Mouse (Mus musculus) MEL (cell line): ENCODE data around the gene Ramp3. TPM values are rescaled to one million over a fixed set of nuclear protein-coding genes. Genes with fewer than 3 reads are reported as not detected.

Source experiments
- DNase-seq: peaks from one replicate; pipeline ENCODE4 v3.0.0; 2011; ENCODE audit warnings: low read depth, low spot score
- H3K27ac ChIP-seq: 2 replicates; pipeline ENCODE4 v1.5.1; 2012; ENCODE audit warnings: low read depth, mild to moderate bottlenecking, control low read depth, low read length, moderate library complexity; ENCODE audit not compliant: control insufficient read depth
- H3K27me3 ChIP-seq, 2 experiments: fragments of 150-350 bp in 1 of 2; sonication (generic) in 1 of 2; 2 replicates each; pipeline ENCODE4 v1.6.1; 2012; ENCODE audit warnings: low read length in 2 of 2, mild to moderate bottlenecking in 2 of 2, improper control_type of control experiment in 1 of 2, moderate library complexity in 1 of 2; ENCODE audit not compliant: insufficient read depth in 2 of 2, control insufficient read depth in 1 of 2
- H3K36me3 ChIP-seq, 2 experiments: 2 replicates each; pipeline ENCODE4 v1.6.1; 2012 to 2014; ENCODE audit warnings: low read length in 2 of 2, improper control_type of control experiment in 1 of 2, inconsistent platforms in 1 of 2, mild to moderate bottlenecking in 1 of 2; ENCODE audit not compliant: insufficient read depth in 2 of 2, control insufficient read depth in 1 of 2
- H3K4me1 ChIP-seq, 2 experiments: fragments of 150-350 bp in 1 of 2; sonication (generic) in 1 of 2; 2 replicates each; pipeline ENCODE4 v1.6.1; 2012; ENCODE audit warnings: low read length in 2 of 2, improper control_type of control experiment in 1 of 2, mild to moderate bottlenecking in 1 of 2; ENCODE audit not compliant: insufficient read depth in 2 of 2, control insufficient read depth in 1 of 2
- H3K4me3 ChIP-seq, 2 experiments: fragments of 150-350 bp in 1 of 2; sonication (generic) in 1 of 2; 2 replicates each; pipeline ENCODE4 v1.5.1; 2012; ENCODE audit warnings: low read depth in 2 of 2, low read length in 2 of 2, mild to moderate bottlenecking in 2 of 2, moderate library complexity in 2 of 2, control low read depth in 1 of 2, improper control_type of control experiment in 1 of 2; ENCODE audit not compliant: control insufficient read depth in 1 of 2, insufficient read depth in 1 of 2
- H3K79me2 ChIP-seq: 2 replicates; pipeline ENCODE4 v1.6.1; 2012; ENCODE audit warnings: mild to moderate bottlenecking, low read length, moderate library complexity; ENCODE audit not compliant: control insufficient read depth, poor library complexity, insufficient read depth
- H3K9ac ChIP-seq: 2 replicates; pipeline ENCODE4 v1.6.1; 2012; ENCODE audit warnings: low read depth, mild to moderate bottlenecking, control low read depth, low read length, moderate library complexity; ENCODE audit not compliant: control insufficient read depth, poor library complexity, severe bottlenecking
- H3K9me3 ChIP-seq: fragments of 150-350 bp; sonication (generic); replicated peaks from 2 replicates; pipeline ENCODE4 v1.6.1; 2012; ENCODE audit warnings: mild to moderate bottlenecking, low read length, improper control_type of control experiment, moderate library complexity; ENCODE audit not compliant: insufficient read depth
- CTCF ChIP-seq, 3 experiments: IDR thresholded peaks in 2 of 3; conservative IDR thresholded peaks in 1 of 3; 2 replicates each; pipeline ENCODE4 v1.5.1; 2011 to 2012; ENCODE audit warnings: low read length in 3 of 3, low read depth in 2 of 3, mild to moderate bottlenecking in 2 of 3, improper control_type of control experiment in 1 of 3, inconsistent platforms in 1 of 3, mixed read lengths in 1 of 3, moderate library complexity in 1 of 3; ENCODE audit not compliant: control insufficient read depth in 1 of 3, insufficient read depth in 1 of 3, poor library complexity in 1 of 3, severe bottlenecking in 1 of 3
- E2F4 ChIP-seq: IDR thresholded peaks from 2 replicates; pipeline ENCODE4 v1.6.1; 2011; ENCODE audit warnings: low read depth, low read length, improper control_type of control experiment, borderline replicate concordance
- ELF1 ChIP-seq: IDR thresholded peaks from 2 replicates; pipeline ENCODE4 v1.6.1; 2014; ENCODE audit warnings: low read depth, mild to moderate bottlenecking, inconsistent platforms, low read length, improper control_type of control experiment, moderate library complexity
- HCFC1 ChIP-seq: IDR thresholded peaks from 2 replicates; pipeline ENCODE4 v1.6.1; 2012; ENCODE audit warnings: low read depth, mild to moderate bottlenecking, inconsistent platforms, low read length, improper control_type of control experiment, moderate library complexity
- MYC ChIP-seq: IDR thresholded peaks from 2 replicates; pipeline ENCODE4 v1.6.1; 2011; ENCODE audit warnings: low read depth, mild to moderate bottlenecking, low read length, improper control_type of control experiment, moderate library complexity
- NELFE ChIP-seq: IDR thresholded peaks from 2 replicates; pipeline ENCODE4 v1.6.1; 2011; ENCODE audit warnings: low read depth, low read length, improper control_type of control experiment
- POLR2A ChIP-seq, 2 experiments: IDR thresholded peaks; 2 replicates each; pipeline ENCODE4 v1.6.1; 2011 to 2012; ENCODE audit warnings: low read length in 2 of 2, mild to moderate bottlenecking in 2 of 2, control low read depth in 1 of 2, improper control_type of control experiment in 1 of 2, low read depth in 1 of 2, moderate library complexity in 1 of 2; ENCODE audit not compliant: control insufficient read depth in 1 of 2, insufficient read depth in 1 of 2, poor library complexity in 1 of 2
- POLR2AphosphoS2 ChIP-seq: IDR thresholded peaks from 2 replicates; pipeline ENCODE4 v1.6.1; 2011; ENCODE audit warnings: low read length, improper control_type of control experiment
- POLR2AphosphoS5 ChIP-seq: IDR thresholded peaks from 2 replicates; pipeline ENCODE4 v1.6.1; 2012; ENCODE audit warnings: low read depth, borderline replicate concordance, mild to moderate bottlenecking, inconsistent platforms, low read length, moderate library complexity, mixed read lengths
- RCOR1 ChIP-seq: IDR thresholded peaks from 2 replicates; pipeline ENCODE4 v1.6.1; 2012; ENCODE audit warnings: low read depth, mild to moderate bottlenecking, inconsistent platforms, low read length, improper control_type of control experiment
- SIN3A ChIP-seq: IDR thresholded peaks from 2 replicates; pipeline ENCODE4 v1.6.1; 2012; ENCODE audit warnings: low read length, improper control_type of control experiment, inconsistent platforms
- SMC3 ChIP-seq: IDR thresholded peaks from 2 replicates; pipeline ENCODE4 v1.6.1; 2011; ENCODE audit warnings: low read depth, low read length, improper control_type of control experiment
- USF1 ChIP-seq: IDR thresholded peaks from 2 replicates; pipeline ENCODE4 v1.6.1; 2014; ENCODE audit warnings: low read depth, mild to moderate bottlenecking, inconsistent platforms, low read length, improper control_type of control experiment, moderate library complexity
- USF2 ChIP-seq, 2 experiments: IDR thresholded peaks; 2 replicates each; pipeline ENCODE4 v1.6.1; 2011 to 2012; ENCODE audit warnings: improper control_type of control experiment in 2 of 2, low read length in 2 of 2, borderline replicate concordance in 1 of 2, inconsistent platforms in 1 of 2, low read depth in 1 of 2, mild to moderate bottlenecking in 1 of 2; ENCODE audit not compliant: insufficient read depth in 1 of 2
- ZC3H11A ChIP-seq: IDR thresholded peaks from 2 replicates; pipeline ENCODE4 v1.6.1; 2012; ENCODE audit warnings: low read depth, mild to moderate bottlenecking, inconsistent platforms, low read length, improper control_type of control experiment
- polyA plus RNA-seq, 2 experiments: library from polyadenylated mRNA; stranded (reverse) in 1 of 2; unstranded in 1 of 2; fragments of >175 nt in 1 of 2; fragments of >200 nt in 1 of 2; gene quantifications; 2 replicates each; pipeline versions ENCODE4 v1.2.1 to v1.2.4; 2012; ENCODE audit warnings: low replicate concordance in 2 of 2, low read depth in 1 of 2; ENCODE audit not compliant: insufficient read length in 2 of 2, insufficient read depth in 1 of 2, missing spikeins in 1 of 2
- total RNA-seq: library from RNA; depleted of rRNA; stranded (reverse); fragments of 300-350 nt; gene quantifications from 2 replicates; pipeline ENCODE4 v1.2.3, GENCODE M21; 2012

The Ramp3 gene
- total and polyA plus RNA-seq, 3 experiments, result not detected

DNA sequence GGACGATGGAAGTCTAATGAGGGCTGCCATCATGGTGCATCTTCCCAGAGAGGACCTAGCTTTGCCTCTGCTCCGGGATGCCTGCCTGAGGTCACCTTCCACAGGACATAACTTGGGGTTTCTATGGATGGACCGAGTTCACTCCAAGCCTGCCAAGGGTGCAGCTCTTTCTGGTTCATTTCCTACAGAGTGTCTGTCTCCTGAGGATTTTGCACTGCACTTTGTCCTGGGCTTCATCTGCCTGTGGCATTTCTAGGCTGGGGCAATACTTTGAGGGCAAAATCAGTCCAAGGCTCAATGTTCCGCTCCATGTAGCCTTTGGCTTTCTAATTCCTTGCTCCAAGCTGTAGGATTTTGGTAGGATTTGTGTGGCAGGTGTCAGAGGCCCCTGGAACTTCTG lies 12.5 kb downstream of the Ramp3 start:
- no peaks in the 10 kb centered on the region for H3K4me1 ChIP-seq
- no peaks in the 10 kb centered on the region for H3K79me2 ChIP-seq
- no peak overlapping the region for H3K9ac ChIP-seq
- TF ChIP-seq USF2 (IDR thresholded peaks at IDR 0.05; ENCODE audit: borderline replicate concordance in 1 of 2, insufficient read depth in 1 of 2, low read depth in 1 of 2, low read length in 2 of 2) (no peak), HCFC1 (no peak), POLR2A (IDR thresholded peaks at IDR 0.05; ENCODE audit: control insufficient read depth in 1 of 2, insufficient read depth in 1 of 2, low read depth in 1 of 2, low read length in 2 of 2, poor library complexity in 1 of 2) (no peak)
- H3K36me3 ChIP-seq, result no peaks in the 10 kb centered on the region
- DNase-seq, result no peak
- no peaks in the 10 kb centered on the region for H3K9me3 ChIP-seq
- H3K4me3 ChIP-seq, result no peak overlapping the region
- H3K27ac ChIP-seq, result no peak overlapping the region
- no peaks in the 10 kb centered on the region; a peak in 1 of 4 replicates for H3K27me3 ChIP-seq

DNA sequence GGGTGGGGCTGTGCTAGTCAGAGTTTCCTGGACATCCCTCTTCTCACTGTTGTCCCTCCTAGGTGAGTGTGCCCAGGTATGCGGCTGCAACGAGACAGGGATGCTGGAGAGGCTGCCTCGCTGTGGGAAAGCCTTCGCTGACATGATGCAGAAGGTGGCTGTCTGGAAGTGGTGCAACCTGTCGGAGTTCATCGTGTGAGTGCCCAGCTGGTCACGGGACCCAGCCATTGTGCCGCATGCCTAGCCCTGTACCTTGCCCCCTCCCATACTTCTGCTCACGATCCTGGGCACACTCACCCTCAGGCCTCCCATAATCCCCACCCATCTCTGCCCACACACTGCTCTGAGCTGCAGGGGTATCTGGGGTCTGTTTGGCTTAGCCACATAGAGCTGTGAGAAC lies 16.4 kb downstream of the Ramp3 start:
- Histone ChIP-seq H3K4me3 (no peak overlapping the region), H3K27ac (no peak overlapping the region), H3K79me2 (no peaks in the 10 kb centered on the region), H3K4me1 (no peaks in the 10 kb centered on the region), H3K27me3 (no peaks in the 10 kb centered on the region; a peak in 1 of 4 replicates), H3K9me3 (no peaks in the 10 kb centered on the region), H3K36me3 (no peaks in the 10 kb centered on the region), H3K9ac (no peak overlapping the region)
- no peak for TF ChIP-seq NELFE
- TF ChIP-seq SMC3, result no peak
- no peak for TF ChIP-seq POLR2AphosphoS5
- no peak for TF ChIP-seq SIN3A
- DNase-seq, result no peak

DNA sequence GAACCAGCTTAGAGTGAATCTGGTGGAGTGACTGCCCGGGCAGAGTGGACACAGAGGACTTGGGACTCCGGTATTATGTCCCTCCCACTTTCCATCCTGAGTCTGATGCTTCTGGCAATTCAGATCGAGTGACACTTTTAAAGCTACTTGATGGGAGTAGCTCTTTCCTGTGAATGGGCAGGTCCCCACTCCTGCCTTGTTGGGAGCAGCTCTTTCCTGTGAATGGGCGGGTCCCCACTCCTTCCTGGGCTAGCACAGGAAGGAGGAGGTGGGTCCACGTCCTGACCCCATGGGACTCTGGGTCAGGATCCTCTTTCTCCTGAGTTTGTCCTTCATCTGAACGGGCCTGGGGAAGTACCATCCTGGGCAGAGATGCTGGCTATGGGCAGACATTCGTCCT lies 17.1 kb downstream of the Ramp3 start:
- no peaks in the 10 kb centered on the region; a peak in 1 of 4 replicates for H3K27me3 ChIP-seq
- H3K27ac ChIP-seq, result no peak overlapping the region
- no peak overlapping the region for H3K4me3 ChIP-seq
- no peaks in the 10 kb centered on the region for H3K36me3 ChIP-seq
- no peak for TF ChIP-seq ZC3H11A
- TF ChIP-seq CTCF (IDR thresholded peaks at IDR 0.05 in 2 of 3, conservative IDR thresholded peaks at IDR 0.05 in 1 of 3; ENCODE audit: control insufficient read depth in 1 of 3, insufficient read depth in 1 of 3, low read depth in 2 of 3, low read length in 3 of 3, poor library complexity in 1 of 3, severe bottlenecking in 1 of 3), result no peak
- no peak for TF ChIP-seq POLR2AphosphoS2
- TF ChIP-seq POLR2A (IDR thresholded peaks at IDR 0.05; ENCODE audit: control insufficient read depth in 1 of 2, insufficient read depth in 1 of 2, low read depth in 1 of 2, low read length in 2 of 2, poor library complexity in 1 of 2), result no peak
- TF ChIP-seq RCOR1, result no peak
- no peak for TF ChIP-seq E2F4
- TF ChIP-seq ELF1, result no peak
- TF ChIP-seq USF1, result no peak
- no peak for TF ChIP-seq SIN3A
- no peak for TF ChIP-seq MYC
- H3K9ac ChIP-seq, result no peak overlapping the region
- H3K9me3 ChIP-seq, result no peaks in the 10 kb centered on the region
- H3K4me1 ChIP-seq, result no peaks in the 10 kb centered on the region; a peak in 1 of 4 replicates
- DNase-seq, result no peak
- H3K79me2 ChIP-seq, result no peaks in the 10 kb centered on the region
